Mouse (Mus musculus): Measurements from ENCODE around the gene Zdhhc14. TPM values are rescaled to one million over a fixed set of nuclear protein-coding genes. Genes with fewer than 3 reads are reported as not detected.

Gene Zdhhc14
- polyA plus RNA-seq, 1 experiment from 2014 or later = 2.2 TPM

- DNase-seq (ENCODE audit: low spot score) (no peak), ATAC-seq (ENCODE audit: low FRiP score, low TSS enrichment) (no peak)
- no peaks in the 10 kb centered on the region for H3K27me3 ChIP-seq (ENCODE audit: control insufficient read depth, insufficient read depth, low read length)
- WGBS = 36% methylated on average over 4 of the region's 4 CpGs
- no peak overlapping the region for H3K4me3 ChIP-seq (ENCODE audit: low read depth, low read length)
- no peaks in the 10 kb centered on the region for H3K36me3 ChIP-seq (ENCODE audit: control insufficient read depth, insufficient read depth, low read length)
- H3K4me1 ChIP-seq (replicated peaks; ENCODE audit: control insufficient read depth, insufficient read depth) = no peaks in the 10 kb centered on the region
- no peak overlapping the region for H3K4me2 ChIP-seq (replicated peaks; ENCODE audit: low read depth)
- TF ChIP-seq CTCF (IDR thresholded peaks at IDR 0.05; ENCODE audit: low read depth) (peak; percentile 38), EP300 (optimal IDR thresholded peaks at IDR 0.05) (no peak)
- H3K9me3 ChIP-seq (ENCODE audit: control insufficient read depth, low read length) = no peaks in the 10 kb centered on the region
- H3K9ac ChIP-seq (ENCODE audit: low read length) = no peak overlapping the region
- no peak overlapping the region for H3K27ac ChIP-seq (replicated peaks)
Measured at GRCm38 (mm10) chr17:5467177-5467576, 25.2 kb upstream of the Zdhhc14 start.

- Histone ChIP-seq H3K4me2 (replicated peaks; ENCODE audit: low read depth) (no peak overlapping the region), H3K4me3 (ENCODE audit: low read depth, low read length) (no peak overlapping the region), H3K27ac (replicated peaks) (no peak overlapping the region), H3K9ac (ENCODE audit: low read length) (no peak overlapping the region), H3K4me1 (replicated peaks; ENCODE audit: control insufficient read depth, insufficient read depth) (no peaks in the 10 kb centered on the region), H3K36me3 (ENCODE audit: control insufficient read depth, insufficient read depth, low read length) (no peaks in the 10 kb centered on the region), H3K9me3 (ENCODE audit: control insufficient read depth, low read length) (no peaks in the 10 kb centered on the region), H3K27me3 (ENCODE audit: control insufficient read depth, insufficient read depth, low read length) (no peaks in the 10 kb centered on the region)
- ATAC-seq (ENCODE audit: low FRiP score, low TSS enrichment) (no peak), DNase-seq (ENCODE audit: low spot score) (no peak)
- 50% methylated on average over 3 of the region's 3 CpGs for WGBS
- TF ChIP-seq EP300 (optimal IDR thresholded peaks at IDR 0.05) = no peak
- TF ChIP-seq CTCF (IDR thresholded peaks at IDR 0.05; ENCODE audit: low read depth) = no peak
Measured at GRCm38 (mm10) chr17:5472268-5472667, 20.1 kb upstream of the Zdhhc14 start.

GRCm38 (mm10) chr17:5475960-5476725 lies 16.2 kb upstream of the Zdhhc14 start:
- Histone ChIP-seq H3K4me2 (replicated peaks; ENCODE audit: low read depth) (no peak overlapping the region), H3K27me3 (ENCODE audit: control insufficient read depth, insufficient read depth, low read length) (no peaks in the 10 kb centered on the region), H3K9ac (ENCODE audit: low read length) (no peak overlapping the region), H3K27ac (replicated peaks) (no peak overlapping the region), H3K4me1 (replicated peaks; ENCODE audit: control insufficient read depth, insufficient read depth) (no peaks in the 10 kb centered on the region), H3K4me3 (ENCODE audit: low read depth, low read length) (no peak overlapping the region), H3K36me3 (ENCODE audit: control insufficient read depth, insufficient read depth, low read length) (no peaks in the 10 kb centered on the region), H3K9me3 (ENCODE audit: control insufficient read depth, low read length) (no peaks in the 10 kb centered on the region)
- TF ChIP-seq EP300 (optimal IDR thresholded peaks at IDR 0.05) (no peak), CTCF (IDR thresholded peaks at IDR 0.05; ENCODE audit: low read depth) (no peak)
- DNase-seq (ENCODE audit: low spot score) (no peak), ATAC-seq (ENCODE audit: low FRiP score, low TSS enrichment) (no peak)
- WGBS = 61% methylated on average over 14 of the region's 14 CpGs

GRCm38 (mm10) chr17:5483456-5483855 lies 8.9 kb upstream of the Zdhhc14 start:
- H3K4me1 ChIP-seq (replicated peaks; ENCODE audit: control insufficient read depth, insufficient read depth) = no peaks in the 10 kb centered on the region
- 35% methylated on average over 4 of the region's 4 CpGs for WGBS

GRCm38 (mm10) chr17:5484663-5485062 lies 7.7 kb upstream of the Zdhhc14 start:
- Histone ChIP-seq H3K4me1 (replicated peaks; ENCODE audit: control insufficient read depth, insufficient read depth) (no peaks in the 10 kb centered on the region), H3K4me2 (replicated peaks; ENCODE audit: low read depth) (no peak overlapping the region), H3K9ac (ENCODE audit: low read length) (no peak overlapping the region), H3K9me3 (ENCODE audit: control insufficient read depth, low read length) (no peaks in the 10 kb centered on the region), H3K36me3 (ENCODE audit: control insufficient read depth, insufficient read depth, low read length) (no peaks in the 10 kb centered on the region), H3K27me3 (ENCODE audit: control insufficient read depth, insufficient read depth, low read length) (no peaks in the 10 kb centered on the region), H3K27ac (replicated peaks) (no peak overlapping the region), H3K4me3 (ENCODE audit: low read depth, low read length) (no peak overlapping the region)
- WGBS = 84% methylated on average over 1 of the region's 1 CpGs
- ATAC-seq (ENCODE audit: low FRiP score, low TSS enrichment) (no peak), DNase-seq (ENCODE audit: low spot score) (no peak)
- TF ChIP-seq CTCF (IDR thresholded peaks at IDR 0.05; ENCODE audit: low read depth) (no peak), EP300 (optimal IDR thresholded peaks at IDR 0.05) (no peak)

More at GRCm38 (mm10) chr17:5483456-5483855, 8.9 kb upstream of the Zdhhc14 start:
- Histone ChIP-seq H3K9ac (ENCODE audit: low read length) (no peak overlapping the region), H3K27ac (replicated peaks) (no peak overlapping the region), H3K9me3 (ENCODE audit: control insufficient read depth, low read length) (no peaks in the 10 kb centered on the region), H3K4me3 (ENCODE audit: low read depth, low read length) (no peak overlapping the region), H3K36me3 (ENCODE audit: control insufficient read depth, insufficient read depth, low read length) (no peaks in the 10 kb centered on the region), H3K27me3 (ENCODE audit: control insufficient read depth, insufficient read depth, low read length) (no peaks in the 10 kb centered on the region), H3K4me2 (replicated peaks; ENCODE audit: low read depth) (no peak overlapping the region)
- ATAC-seq (ENCODE audit: low FRiP score, low TSS enrichment) (no peak), DNase-seq (ENCODE audit: low spot score) (no peak)
- TF ChIP-seq CTCF (IDR thresholded peaks at IDR 0.05; ENCODE audit: low read depth) (no peak), EP300 (optimal IDR thresholded peaks at IDR 0.05) (no peak)

- WGBS = 46% methylated on average over 9 of the region's 9 CpGs
- Histone ChIP-seq H3K9ac (ENCODE audit: low read length) (no peak overlapping the region), H3K4me2 (replicated peaks; ENCODE audit: low read depth) (peak overlapping the region; percentile 21; the same call in 1 of the 2 replicates)
Measured at GRCm38 (mm10) chr17:5488156-5488555, 4.2 kb upstream of the Zdhhc14 start.

More at GRCm38 (mm10) chr17:5488156-5488555, 4.2 kb upstream of the Zdhhc14 start:
- Histone ChIP-seq H3K4me1 (replicated peaks; ENCODE audit: control insufficient read depth, insufficient read depth) (no peaks in the 10 kb centered on the region), H3K9me3 (ENCODE audit: control insufficient read depth, low read length) (no peaks in the 10 kb centered on the region), H3K27ac (replicated peaks) (no peak overlapping the region), H3K27me3 (ENCODE audit: control insufficient read depth, insufficient read depth, low read length) (no peaks in the 10 kb centered on the region), H3K36me3 (ENCODE audit: control insufficient read depth, insufficient read depth, low read length) (no peaks in the 10 kb centered on the region), H3K4me3 (ENCODE audit: low read depth, low read length) (no peak overlapping the region)
- ATAC-seq (ENCODE audit: low FRiP score, low TSS enrichment) (no peak), DNase-seq (ENCODE audit: low spot score) (no peak)
- TF ChIP-seq EP300 (optimal IDR thresholded peaks at IDR 0.05) (no peak), CTCF (IDR thresholded peaks at IDR 0.05; ENCODE audit: low read depth) (no peak)
